Mouse (Mus musculus) stomach, postnatal 0 days (tissue): Measurements from ENCODE around the gene Aurkb.

Experiments used
- CTCF ChIP-seq: IDR thresholded peaks from 2 replicates; pipeline ENCODE4 v1.5.1; 2016; ENCODE audit warnings: antibody characterized with exemption, low read depth, mild to moderate bottlenecking, moderate library complexity
- EP300 ChIP-seq: optimal IDR thresholded peaks from 2 replicates; pipeline ENCODE3; 2016; ENCODE audit warnings: antibody characterized with exemption

DNA sequence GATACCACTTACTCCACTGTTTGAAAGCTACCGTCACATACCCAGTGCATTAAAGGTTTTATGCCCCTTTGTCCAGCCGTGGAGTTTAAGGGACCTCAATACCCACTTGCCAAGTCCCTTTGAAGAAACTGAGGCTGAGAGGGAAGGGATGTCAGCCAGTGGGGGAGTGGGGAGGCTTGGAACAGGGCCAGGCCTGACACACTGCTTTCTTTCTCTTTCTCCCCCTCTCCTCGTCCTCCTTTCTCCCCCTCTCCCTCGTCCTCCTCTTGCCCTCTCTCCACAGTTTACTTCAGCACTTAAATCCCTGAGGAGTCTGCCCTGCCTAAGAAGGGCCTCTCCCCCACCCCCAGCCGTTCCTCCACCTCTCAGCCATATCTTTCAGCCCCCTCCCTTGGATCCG is 44.9 kb downstream of the Aurkb start:
- TF ChIP-seq CTCF = no peak
- TF ChIP-seq EP300 = no peak
